Mouse (Mus musculus): ENCODE measurements around the gene Dars2. TPM values are rescaled to one million over a fixed set of nuclear protein-coding genes. Genes with fewer than 3 reads are reported as not detected.

Dars2 gene
- polyA plus RNA-seq (2012; rRNA removed) (14.6 and 18.2 TPM in 2 replicates), polyA plus RNA-seq (2014; fragmentation: Nextera tagmentation; extraction: Ambion mirVana) (37.2 and 37.7 TPM in 2 replicates)

DNA sequence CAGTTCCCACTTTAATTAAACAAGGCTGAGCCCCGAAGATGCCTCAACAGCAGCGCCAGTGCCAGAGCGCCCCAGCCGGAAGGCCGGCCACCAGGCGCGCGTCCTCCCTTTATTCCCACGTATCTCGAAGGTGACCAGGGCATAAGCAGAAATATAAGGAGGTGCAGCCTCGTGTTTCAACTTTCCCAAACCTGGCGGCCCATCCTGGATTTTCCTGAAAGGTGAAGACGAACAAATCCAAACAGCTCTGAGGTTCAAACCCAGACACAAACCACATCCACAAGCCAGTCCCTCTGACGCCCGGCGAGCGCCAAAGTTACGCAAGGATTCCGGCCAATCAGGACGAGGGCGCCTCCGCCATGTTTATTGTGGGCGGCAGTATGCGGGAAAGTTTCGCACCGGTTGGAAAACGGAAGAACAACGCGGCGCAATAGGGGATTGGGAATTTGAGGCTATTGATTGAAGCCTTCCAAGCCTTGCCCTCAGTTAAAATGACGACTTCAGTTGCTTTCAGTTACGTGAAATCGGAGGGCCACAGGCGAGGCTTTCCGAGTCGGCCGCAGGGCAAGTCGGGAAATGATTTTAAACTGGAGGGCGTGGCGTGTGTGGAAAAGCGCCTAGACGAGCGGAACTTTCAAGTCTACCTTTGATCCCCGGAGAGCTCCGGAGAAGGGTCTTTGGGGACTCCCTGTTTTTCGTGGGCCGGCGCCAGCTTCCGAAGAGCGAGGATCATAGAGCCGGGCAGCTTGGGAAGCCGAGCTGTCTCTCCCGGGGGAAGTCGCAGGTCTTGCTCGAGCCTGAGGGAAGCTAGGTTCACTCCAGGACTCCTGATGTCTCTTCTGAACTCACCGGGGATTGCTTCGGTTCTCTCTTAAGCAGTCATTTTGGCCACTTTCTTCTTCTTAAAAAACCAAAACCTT is at the start of gene Dars2, which contains the start of gene Cenpl:
TSS of gene Dars2 (minus strand) at position 307 of the 920 bp plus-strand sequence.
TSS of gene Cenpl (plus strand) at position 362 of the 920 bp plus-strand sequence.
- no peaks in the 10 kb centered on the region for H3K27me3 ChIP-seq (ENCODE audit: control insufficient read depth, insufficient read depth, low read length)
- DNase-seq (ENCODE audit: low read depth in 3 of 3, low spot score in 3 of 3) (peak; percentile 89 to 92 (median 92)), ATAC-seq (ENCODE audit: insufficient read depth) (peak; percentile 93)
- peaks cover 16% of the 10 kb centered on the region for H3K36me3 ChIP-seq (replicated peaks; ENCODE audit: control insufficient read depth, insufficient read depth, low read depth)
- H3K4me3 ChIP-seq (ENCODE audit: insufficient read depth in 1 of 2, low read depth in 2 of 2, low read length in 2 of 2): peak within 1 kb of the TSS; percentile 97 to 99
- H3K27ac ChIP-seq: peak within 1 kb of the TSS; percentile 83
- peak; percentile 61 for TF ChIP-seq CTCF (IDR thresholded peaks at IDR 0.05; ENCODE audit: low read depth)
- 0 out of 2 replicates have a peak, but pooled peaks have one; percentile 27 for TF ChIP-seq EP300 (IDR thresholded peaks at IDR 0.05; ENCODE audit: low read depth)
- no peaks in the 10 kb centered on the region for H3K9me3 ChIP-seq (ENCODE audit: control insufficient read depth, low read length)
- H3K9ac ChIP-seq (replicated peaks): peak within 1 kb of the TSS; percentile 98
- H3K4me2 ChIP-seq (ENCODE audit: low read depth): peak within 1 kb of the TSS; percentile 88
- under 1% methylated on average over 57 of the region's 57 CpGs for WGBS (ENCODE audit: insufficient replicate concordance)
- peaks cover 14 to 20% of the 10 kb centered on the region in 2 experiments for H3K4me1 ChIP-seq (replicated peaks; ENCODE audit: control insufficient read depth in 2 of 2, insufficient read depth in 2 of 2, low read length in 1 of 2)

DNA sequence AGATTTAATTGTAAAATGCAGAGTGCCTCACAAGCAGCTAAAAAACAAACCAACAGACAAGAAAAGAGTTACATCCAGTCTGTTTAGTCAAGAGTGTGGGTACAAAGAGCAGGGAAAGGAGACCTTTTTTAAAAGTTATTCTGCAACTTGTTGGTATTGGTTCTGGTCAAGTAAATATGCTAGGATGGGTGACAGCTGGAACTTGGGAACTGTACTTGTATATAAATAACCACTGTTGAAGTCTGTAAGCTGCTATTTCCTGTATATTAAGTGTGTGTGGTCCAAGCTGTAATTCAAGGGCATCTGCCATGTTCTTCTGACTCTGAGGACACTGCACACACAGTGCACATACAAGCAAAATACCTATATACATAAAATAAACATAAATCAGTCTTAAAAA is 44.1 kb upstream of the Dars2 start:
- no peaks in the 10 kb centered on the region for H3K36me3 ChIP-seq (replicated peaks; ENCODE audit: control insufficient read depth, insufficient read depth, low read depth)
- ATAC-seq (ENCODE audit: insufficient read depth): no peak
- no peak for DNase-seq (ENCODE audit: low read depth in 3 of 3, low spot score in 3 of 3)
- no peaks in the 10 kb centered on the region for H3K9me3 ChIP-seq (ENCODE audit: control insufficient read depth, low read length)
- H3K4me1 ChIP-seq (replicated peaks; ENCODE audit: control insufficient read depth in 2 of 2, insufficient read depth in 2 of 2, low read length in 1 of 2): no peaks in the 10 kb centered on the region; a peak in 1 of 4 replicates
- no peak overlapping the region for H3K9ac ChIP-seq (replicated peaks)
- TF ChIP-seq EP300 (IDR thresholded peaks at IDR 0.05; ENCODE audit: low read depth) (no peak), CTCF (IDR thresholded peaks at IDR 0.05; ENCODE audit: low read depth) (no peak)
- no peak overlapping the region for H3K4me3 ChIP-seq (ENCODE audit: insufficient read depth in 1 of 2, low read depth in 2 of 2, low read length in 2 of 2)
- H3K27me3 ChIP-seq (ENCODE audit: control insufficient read depth, insufficient read depth, low read length): no peaks in the 10 kb centered on the region
- H3K4me2 ChIP-seq (ENCODE audit: low read depth): no peak overlapping the region
- no peak overlapping the region for H3K27ac ChIP-seq

DNA sequence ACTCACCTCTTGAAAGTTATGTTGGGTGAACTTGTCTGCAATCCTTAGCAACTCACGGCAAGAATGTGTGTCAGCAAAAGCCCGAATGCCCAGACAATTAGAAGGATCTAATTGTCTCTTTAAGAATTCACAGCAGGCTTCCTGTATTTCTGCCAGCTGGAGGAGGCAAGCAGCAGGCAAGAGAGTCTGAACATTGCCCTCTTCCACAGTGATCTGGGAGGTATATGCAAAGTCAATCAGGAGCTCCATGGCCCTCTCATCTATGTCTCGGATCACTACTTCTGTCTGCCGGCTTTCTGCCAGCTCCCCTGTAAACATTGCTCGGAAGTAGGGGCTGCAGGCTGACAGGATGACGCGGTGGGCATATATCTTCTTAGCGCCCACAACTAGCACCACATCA is 38.8 kb upstream of the Dars2 start:
- H3K27me3 ChIP-seq (ENCODE audit: control insufficient read depth, insufficient read depth, low read length): no peaks in the 10 kb centered on the region
- no peak for ATAC-seq (ENCODE audit: insufficient read depth)
- no peaks in the 10 kb centered on the region for H3K9me3 ChIP-seq (ENCODE audit: control insufficient read depth, low read length)
- H3K9ac ChIP-seq (replicated peaks): no peak overlapping the region
- H3K4me2 ChIP-seq (ENCODE audit: low read depth): no peak overlapping the region
- WGBS (ENCODE audit: insufficient replicate concordance): 80% methylated on average over 8 of the region's 8 CpGs
- no peak overlapping the region for H3K27ac ChIP-seq
- DNase-seq (ENCODE audit: low read depth in 3 of 3, low spot score in 3 of 3): no peak
- TF ChIP-seq CTCF (IDR thresholded peaks at IDR 0.05; ENCODE audit: low read depth) (no peak), EP300 (IDR thresholded peaks at IDR 0.05; ENCODE audit: low read depth) (no peak)
- H3K36me3 ChIP-seq (replicated peaks; ENCODE audit: control insufficient read depth, insufficient read depth, low read depth): peaks cover 6% of the 10 kb centered on the region
- no peak overlapping the region for H3K4me3 ChIP-seq (ENCODE audit: insufficient read depth in 1 of 2, low read depth in 2 of 2, low read length in 2 of 2)
- no peaks in the 10 kb centered on the region for H3K4me1 ChIP-seq (replicated peaks; ENCODE audit: control insufficient read depth in 2 of 2, insufficient read depth in 2 of 2, low read length in 1 of 2)

DNA sequence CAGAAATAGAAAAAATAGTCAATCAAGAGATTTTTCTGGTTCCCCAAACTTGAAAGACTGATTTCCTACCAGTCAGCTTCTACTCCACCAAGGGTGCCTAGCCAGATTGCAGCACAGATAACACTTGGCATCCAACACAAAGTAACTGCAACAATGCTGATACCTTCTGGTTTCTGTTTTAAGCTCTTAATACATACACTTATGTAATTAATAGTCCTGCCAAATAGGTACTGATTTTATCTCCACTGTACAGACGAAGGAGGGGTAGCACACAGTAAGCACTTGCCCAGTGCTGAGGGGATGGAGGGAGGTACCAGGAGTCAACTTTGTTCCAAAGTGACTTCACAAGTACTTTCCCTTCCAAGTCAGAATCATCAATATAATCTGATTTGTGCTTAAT is 33.4 kb upstream of the Dars2 start:
- Histone ChIP-seq H3K9ac (replicated peaks) (no peak overlapping the region), H3K4me1 (replicated peaks; ENCODE audit: control insufficient read depth in 2 of 2, insufficient read depth in 2 of 2, low read length in 1 of 2) (peaks cover 4 to 8% of the 10 kb centered on the region in 2 experiments; a peak in 2 of 4 replicates), H3K9me3 (ENCODE audit: control insufficient read depth, low read length) (no peaks in the 10 kb centered on the region), H3K27me3 (ENCODE audit: control insufficient read depth, insufficient read depth, low read length) (no peaks in the 10 kb centered on the region), H3K36me3 (replicated peaks; ENCODE audit: control insufficient read depth, insufficient read depth, low read depth) (peaks cover 6% of the 10 kb centered on the region), H3K27ac (no peak overlapping the region), H3K4me3 (ENCODE audit: insufficient read depth in 1 of 2, low read depth in 2 of 2, low read length in 2 of 2) (no peak overlapping the region), H3K4me2 (ENCODE audit: low read depth) (no peak overlapping the region)
- no peak for DNase-seq (ENCODE audit: low read depth in 3 of 3, low spot score in 3 of 3)
- 36% methylated on average over 1 of the region's 1 CpGs for WGBS (ENCODE audit: insufficient replicate concordance)
- no peak for ATAC-seq (ENCODE audit: insufficient read depth)
- no peak for TF ChIP-seq EP300 (IDR thresholded peaks at IDR 0.05; ENCODE audit: low read depth)
- no peak for TF ChIP-seq CTCF (IDR thresholded peaks at IDR 0.05; ENCODE audit: low read depth)

Measured in liver, embryonic 14.5 days (tissue).